Mouse (Mus musculus) CH12.LX (cell line): ENCODE measurements at regions not wholly inside any gene's neighbourhood (a gene's known extent, or its start where the extent isn't known, plus 50 kb on each side); places are given as distances from the start of the nearest gene placed in this dataset.

Experiments
- DNase-seq: peaks from one replicate; pipeline ENCODE4 v3.0.0-alpha.2; 2013; ENCODE audit errors: extremely low read depth
- H3K27ac ChIP-seq: 2 replicates; pipeline ENCODE4 v1.5.1; 2012; ENCODE audit warnings: low read depth, mild to moderate bottlenecking, control low read depth, moderate library complexity; ENCODE audit not compliant: insufficient read depth
- H3K27me3 ChIP-seq: replicated peaks from 2 replicates; pipeline ENCODE3; 2012; ENCODE audit warnings: inconsistent platforms
- H3K36me3 ChIP-seq, 2 experiments: replicated peaks in 1 of 2; 2 replicates each; pipeline versions ENCODE3 to v1.6.1; 2012; ENCODE audit warnings: inconsistent platforms in 1 of 2, low read length in 1 of 2, mild to moderate bottlenecking in 1 of 2, mixed read lengths in 1 of 2, moderate library complexity in 1 of 2; ENCODE audit not compliant: control insufficient read depth in 1 of 2, insufficient read depth in 1 of 2
- H3K4me1 ChIP-seq, 2 experiments: 2 replicates each; pipeline ENCODE4 v1.6.1; 2012; ENCODE audit warnings: inconsistent platforms in 1 of 2, moderate library complexity in 1 of 2; ENCODE audit not compliant: insufficient read depth in 2 of 2, control insufficient read depth in 1 of 2
- H3K4me2 ChIP-seq: 2 replicates; pipeline ENCODE4 v1.6.1; 2012; ENCODE audit warnings: low read depth, mild to moderate bottlenecking, control low read depth; ENCODE audit not compliant: poor library complexity, insufficient read depth, severe bottlenecking
- H3K4me3 ChIP-seq, 3 experiments: fragments of 150-350 bp in 1 of 3; sonication (generic) in 1 of 3; replicated peaks in 1 of 3; 2 replicates each; pipeline versions ENCODE3 to v1.5.1; 2011 to 2012; ENCODE audit warnings: low read depth in 2 of 3, low read length in 2 of 3, mild to moderate bottlenecking in 2 of 3, moderate library complexity in 2 of 3, control low read depth in 1 of 3, improper control_type of control experiment in 1 of 3, inconsistent platforms in 1 of 3, mixed read lengths in 1 of 3; ENCODE audit not compliant: poor library complexity in 1 of 3
- H3K79me2 ChIP-seq: replicated peaks from 2 replicates; pipeline ENCODE4 v1.6.1; 2012; ENCODE audit warnings: mild to moderate bottlenecking, moderate library complexity; ENCODE audit not compliant: control insufficient read depth, poor library complexity, insufficient read depth, severe bottlenecking; ENCODE audit errors: extremely low read depth
- H3K9ac ChIP-seq: 2 replicates; pipeline ENCODE4 v1.6.1; 2012; ENCODE audit warnings: low read depth, mild to moderate bottlenecking, control low read depth, moderate library complexity; ENCODE audit not compliant: insufficient read depth
- H3K9me3 ChIP-seq: replicated peaks from 2 replicates; pipeline ENCODE3; 2012; ENCODE audit warnings: low read length, inconsistent platforms, mixed read lengths
- CHD1 ChIP-seq: IDR thresholded peaks from 2 replicates; pipeline ENCODE4 v1.6.1; 2012; ENCODE audit warnings: low read depth, low read length, improper control_type of control experiment, inconsistent platforms
- CHD2 ChIP-seq: IDR thresholded peaks from 2 replicates; pipeline ENCODE4 v1.6.1; 2011; ENCODE audit warnings: low read length, improper control_type of control experiment
- CTCF ChIP-seq, 2 experiments: IDR thresholded peaks in 1 of 2; conservative IDR thresholded peaks in 1 of 2; 2 replicates each; pipeline ENCODE4 v1.5.1; 2011 to 2012; ENCODE audit warnings: low read depth in 2 of 2, low read length in 2 of 2, improper control_type of control experiment in 1 of 2, inconsistent platforms in 1 of 2, mild to moderate bottlenecking in 1 of 2, moderate library complexity in 1 of 2
- E2F4 ChIP-seq: IDR thresholded peaks from 2 replicates; pipeline ENCODE4 v1.6.1; 2011; ENCODE audit warnings: low read depth, low read length, improper control_type of control experiment; ENCODE audit not compliant: insufficient replicate concordance
- ETS1 ChIP-seq: conservative IDR thresholded peaks from 2 replicates; pipeline ENCODE4 v1.6.1; 2012; ENCODE audit warnings: low read depth, mild to moderate bottlenecking, inconsistent platforms, low read length, improper control_type of control experiment, moderate library complexity
- IRF4 ChIP-seq: IDR thresholded peaks from 2 replicates; pipeline ENCODE4 v1.6.1; 2014; ENCODE audit warnings: low read depth, mild to moderate bottlenecking, inconsistent platforms, low read length, improper control_type of control experiment
- JUN ChIP-seq: IDR thresholded peaks from 2 replicates; pipeline ENCODE4 v1.6.1; 2011; ENCODE audit warnings: low read depth, mild to moderate bottlenecking, low read length, improper control_type of control experiment, moderate library complexity; ENCODE audit not compliant: insufficient read depth
- MAFK ChIP-seq: IDR thresholded peaks from 2 replicates; pipeline ENCODE4 v1.6.1; 2011; ENCODE audit warnings: low read length, improper control_type of control experiment; ENCODE audit not compliant: insufficient replicate concordance
- MAX ChIP-seq: IDR thresholded peaks from 2 replicates; pipeline ENCODE4 v1.6.1; 2011; ENCODE audit warnings: low read length, improper control_type of control experiment
- MYC ChIP-seq: IDR thresholded peaks from 2 replicates; pipeline ENCODE4 v1.6.1; 2011; ENCODE audit warnings: low read depth, mild to moderate bottlenecking, improper control_type of control experiment, low read length
- NELFE ChIP-seq: IDR thresholded peaks from 2 replicates; pipeline ENCODE4 v1.6.1; 2011; ENCODE audit warnings: low read depth, low read length, improper control_type of control experiment
- NRF1 ChIP-seq: IDR thresholded peaks from 2 replicates; pipeline ENCODE4 v1.6.1; 2014; ENCODE audit warnings: low read depth, mild to moderate bottlenecking, inconsistent platforms, low read length, improper control_type of control experiment, moderate library complexity
- RAD21 ChIP-seq: IDR thresholded peaks from 2 replicates; pipeline ENCODE4 v1.6.1; 2011; ENCODE audit warnings: low read depth, mild to moderate bottlenecking, low read length, improper control_type of control experiment, moderate library complexity
- RCOR1 ChIP-seq: conservative IDR thresholded peaks from 2 replicates; pipeline ENCODE4 v1.6.1; 2012; ENCODE audit warnings: low read depth, mild to moderate bottlenecking, inconsistent platforms, low read length, improper control_type of control experiment
- SIN3A ChIP-seq: IDR thresholded peaks from 2 replicates; pipeline ENCODE4 v1.6.1; 2012; ENCODE audit warnings: low read length, improper control_type of control experiment, inconsistent platforms
- SMC3 ChIP-seq: IDR thresholded peaks from 2 replicates; pipeline ENCODE4 v1.6.1; 2011; ENCODE audit warnings: low read depth, low read length, improper control_type of control experiment
- TBP ChIP-seq: conservative IDR thresholded peaks from 2 replicates; pipeline ENCODE4 v1.6.1; 2011; ENCODE audit warnings: low read depth, low read length, improper control_type of control experiment
- TCF12 ChIP-seq: IDR thresholded peaks from 2 replicates; pipeline ENCODE4 v1.6.1; 2014; ENCODE audit warnings: low read depth, mild to moderate bottlenecking, inconsistent platforms, low read length, improper control_type of control experiment
- USF1 ChIP-seq: IDR thresholded peaks from 2 replicates; pipeline ENCODE4 v1.6.1; 2014; ENCODE audit warnings: low read depth, mild to moderate bottlenecking, inconsistent platforms, low read length, improper control_type of control experiment
- USF2 ChIP-seq: conservative IDR thresholded peaks from 2 replicates; pipeline ENCODE4 v1.6.1; 2011; ENCODE audit warnings: low read depth, low read length, improper control_type of control experiment
- ZC3H11A ChIP-seq: IDR thresholded peaks from 2 replicates; pipeline ENCODE4 v1.6.1; 2012; ENCODE audit warnings: low read depth, mild to moderate bottlenecking, inconsistent platforms, low read length, improper control_type of control experiment
- ZKSCAN1 ChIP-seq: IDR thresholded peaks from 2 replicates; pipeline ENCODE4 v1.6.1; 2012; ENCODE audit warnings: low read depth, inconsistent platforms, low read length, improper control_type of control experiment, borderline replicate concordance
- ZMIZ1 ChIP-seq: IDR thresholded peaks from 2 replicates; pipeline ENCODE4 v1.6.1; 2012; ENCODE audit warnings: low read depth, mild to moderate bottlenecking, inconsistent platforms, low read length, improper control_type of control experiment
- dilution Hi-C: fragments of 300-500 bp; cut with MboI; formaldehyde crosslinking; loops from 2 replicates; pipeline ENCODE4 v1.14.3; 2020; ENCODE audit warnings: low sequenced_read_pairs; ENCODE audit not compliant: extremely low pct_unique_long_range_greater_than_20kb, extremely low pct_ligation_motif_present
- in situ Hi-C: fragments of 300-500 bp; cut with MboI; formaldehyde crosslinking; loops from 3 replicates; pipeline ENCODE4 v1.14.3; 2019; ENCODE audit warnings: low sequenced_read_pairs, low pct_ligation_motif_present, low pct_unique_long_range_greater_than_20kb, mixed read lengths

DNA sequence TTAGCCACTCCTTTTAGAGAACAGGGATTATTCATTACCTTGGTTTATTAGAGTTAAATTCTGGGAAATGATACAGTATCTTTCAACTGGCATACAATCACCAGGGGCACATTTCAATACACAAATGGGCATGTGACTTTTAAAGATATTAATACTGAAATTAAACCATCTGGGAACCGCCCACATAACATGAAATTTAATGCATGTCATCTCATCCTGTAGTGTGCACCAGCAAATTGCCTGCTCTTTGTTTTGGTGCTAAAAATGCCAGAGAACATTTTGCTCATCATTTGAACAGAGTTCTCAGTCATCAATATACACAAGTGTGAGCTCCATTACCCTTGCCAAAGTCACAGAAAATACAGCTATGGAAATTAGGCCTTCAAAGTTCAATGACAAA lies 330.9 kb downstream of the Lipi start:
- Histone ChIP-seq H3K79me2 (no peaks in the 10 kb centered on the region), H3K36me3 (no peaks in the 10 kb centered on the region), H3K27me3 (no peaks in the 10 kb centered on the region), H3K4me3 (no peak overlapping the region), H3K9me3 (peaks cover 42% of the 10 kb centered on the region), H3K4me2 (no peak overlapping the region), H3K9ac (no peak overlapping the region), H3K4me1 (no peaks in the 10 kb centered on the region)
- dilution Hi-C loops (no loop called here), in situ Hi-C loops (no loop called here)
- TF ChIP-seq ZC3H11A: no peak
- TF ChIP-seq JUN: no peak
- TF ChIP-seq SMC3: no peak
- no peak for TF ChIP-seq MYC
- no peak for TF ChIP-seq E2F4
- TF ChIP-seq TBP: no peak
- no peak for TF ChIP-seq SIN3A
- no peak for TF ChIP-seq MAX
- no peak for TF ChIP-seq RCOR1
- no peak for TF ChIP-seq CTCF (conservative IDR thresholded peaks at IDR 0.05 in 1 of 2, IDR thresholded peaks at IDR 0.05 in 1 of 2; ENCODE audit: low read depth in 2 of 2, low read length in 2 of 2)
- no peak for TF ChIP-seq MAFK
- no peak for TF ChIP-seq USF2
- TF ChIP-seq TCF12: no peak
- no peak for TF ChIP-seq RAD21
- no peak for TF ChIP-seq USF1
- TF ChIP-seq NRF1: no peak
- TF ChIP-seq CHD2: no peak
- TF ChIP-seq IRF4: no peak
- no peak for TF ChIP-seq ETS1
- TF ChIP-seq, all 38 proteins: peak for 0
- no peak overlapping the region for H3K27ac ChIP-seq
- DNase-seq: no peak

GRCm38 (mm10) chr16:75249170-75249569 lies 336.7 kb downstream of the Lipi start:
- Histone ChIP-seq H3K4me2 (no peak overlapping the region), H3K36me3 (no peaks in the 10 kb centered on the region), H3K27me3 (no peaks in the 10 kb centered on the region)
- TF ChIP-seq TBP: no peak
- TF ChIP-seq ZKSCAN1: no peak
- TF ChIP-seq NELFE: no peak
- no peak for TF ChIP-seq ZMIZ1
- no peak for TF ChIP-seq CHD1
- TF ChIP-seq, all 38 proteins: peak for 0
- in situ Hi-C loops: no loop called here
- Histone ChIP-seq H3K9ac (no peak overlapping the region), H3K4me1 (no peaks in the 10 kb centered on the region), H3K4me3 (no peak overlapping the region), H3K9me3 (peaks cover 50% of the 10 kb centered on the region), H3K27ac (no peak overlapping the region), H3K79me2 (no peaks in the 10 kb centered on the region)
- dilution Hi-C loops: no loop called here
- no peak for DNase-seq
